Mouse (Mus musculus) lung, embryonic 16.5 days (tissue): Measurements from ENCODE around the gene Rabep2. TPM values are rescaled to one million over a fixed set of nuclear protein-coding genes. Genes with fewer than 3 reads are reported as not detected.

Experiments
- ATAC-seq: fragments of 200-750 bp; cut with Nextera tagmentation; 2 replicates; pipeline ENCODE4 v1.8.0; 2017; ENCODE audit warnings: low read depth, mild to moderate bottlenecking, moderate library complexity
- H3K27ac ChIP-seq: fragments of 300-500 bp; sonication (generic); 2 replicates; pipeline ENCODE4 v1.5.1; 2014; ENCODE audit warnings: mild to moderate bottlenecking, control low read depth, low read length
- H3K27me3 ChIP-seq: fragments of 300-500 bp; sonication (generic); 2 replicates; pipeline ENCODE4 v1.6.1; 2014; ENCODE audit warnings: low read depth, low read length, mixed read lengths; ENCODE audit not compliant: control insufficient read depth, insufficient read depth
- H3K36me3 ChIP-seq: fragments of 300-500 bp; sonication (generic); 2 replicates; pipeline ENCODE4 v1.6.1; 2014; ENCODE audit warnings: low read length; ENCODE audit not compliant: control insufficient read depth, insufficient read depth
- H3K4me1 ChIP-seq: fragments of 300-500 bp; sonication (generic); replicated peaks from 2 replicates; pipeline ENCODE4 v1.6.1; 2014; ENCODE audit warnings: low read length, mixed read lengths; ENCODE audit not compliant: control insufficient read depth, insufficient read depth
- H3K4me2 ChIP-seq: fragments of 300-500 bp; sonication (generic); 2 replicates; pipeline ENCODE4 v1.6.1; 2014; ENCODE audit warnings: low read depth, low read length, control low read depth
- H3K4me3 ChIP-seq: fragments of 300-500 bp; sonication (generic); 2 replicates; pipeline ENCODE4 v1.5.1; 2014; ENCODE audit warnings: mild to moderate bottlenecking, low read length, control low read depth
- H3K9ac ChIP-seq: fragments of 300-500 bp; sonication (generic); 2 replicates; pipeline ENCODE4 v1.6.1; 2014; ENCODE audit warnings: low read length, control low read depth
- H3K9me3 ChIP-seq: fragments of 300-500 bp; sonication (generic); 2 replicates; pipeline ENCODE4 v1.6.1; 2016; ENCODE audit warnings: low read length; ENCODE audit not compliant: control insufficient read depth
- WGBS: fragments of 180-500 bp; shearing (Covaris S2); extraction: QIAGEN DNeasy Blood & Tissue Kit; methylation state at CpG from one replicate; pipeline ENCODE4 v1.1.7; 2014; 5-methylcytosine and 5-hydroxymethylcytosine counted together
- polyA plus RNA-seq: library from polyadenylated mRNA; unstranded; fragments of >200 nt; fragmentation: Nextera tagmentation; extraction: Ambion mirVana; gene quantifications from 2 replicates; pipeline ENCODE4 v1.2.1, GENCODE M21; 2015

Gene Rabep2
- polyA plus RNA-seq, 1 experiment from 2014 or later, result 34.2 TPM

DNA sequence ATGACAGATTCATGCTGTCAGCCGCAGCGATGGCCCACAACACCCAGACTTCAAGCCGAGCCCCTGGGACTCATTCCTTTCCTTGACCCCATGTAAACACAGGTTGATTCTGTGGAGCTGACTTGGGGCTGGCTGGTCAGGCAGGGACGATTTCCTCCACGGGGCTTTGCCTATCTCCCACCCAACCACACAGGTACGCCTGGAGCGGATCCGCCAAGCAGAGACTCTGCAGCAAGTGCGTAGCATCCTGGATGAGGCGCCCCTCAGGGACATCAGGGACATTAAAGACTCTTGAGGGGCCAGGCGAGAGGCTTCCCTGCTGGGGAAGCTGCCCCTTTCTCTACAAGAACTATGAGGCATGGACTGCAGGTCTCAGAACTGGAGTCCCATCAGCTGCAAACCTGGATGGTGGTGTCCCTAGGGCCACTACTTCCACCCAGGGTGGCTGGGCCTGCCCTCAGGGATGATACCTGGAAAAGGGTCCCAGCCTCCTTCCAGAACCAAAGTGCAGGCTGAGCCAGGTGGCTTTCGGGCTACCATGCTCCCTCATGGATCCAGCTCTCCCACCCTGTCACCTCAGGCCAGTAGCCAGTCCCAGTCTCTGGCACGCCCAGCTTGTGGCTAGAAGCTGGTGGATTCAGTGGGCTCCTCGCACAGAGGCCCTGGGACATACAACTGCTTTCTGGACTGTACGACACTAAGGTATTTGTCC is 16.7 kb downstream of the Rabep2 start:
- Histone ChIP-seq H3K4me3 (no peak overlapping the region), H3K4me2 (no peak overlapping the region), H3K9ac (no peak overlapping the region), H3K4me1 (no peaks in the 10 kb centered on the region), H3K9me3 (no peaks in the 10 kb centered on the region), H3K36me3 (peaks cover 18% of the 10 kb centered on the region), H3K27me3 (no peaks in the 10 kb centered on the region), H3K27ac (no peak overlapping the region)
- ATAC-seq, result no peak
- WGBS, result 92% methylated on average over 15 of the region's 15 CpGs

DNA sequence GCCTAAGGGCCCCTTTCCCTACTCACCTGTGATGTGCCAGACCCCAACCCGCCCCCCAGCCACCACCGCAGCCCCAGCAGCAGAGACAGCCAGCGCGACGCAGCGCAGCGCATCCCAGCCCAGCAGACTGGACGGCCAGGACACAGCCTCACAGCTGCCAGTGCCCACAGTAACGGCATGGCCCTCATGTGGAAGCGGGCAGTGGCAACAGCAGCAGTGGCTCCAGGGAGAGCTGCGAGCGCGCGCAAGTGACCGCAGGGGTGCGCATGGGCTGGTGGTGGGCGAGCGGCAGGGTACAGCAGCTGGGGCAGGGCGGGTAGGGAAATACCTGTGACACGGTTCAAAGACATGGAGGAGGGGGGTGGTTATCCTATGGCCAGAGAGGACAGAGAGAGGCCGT is 17.7 kb downstream of the Rabep2 start:
- H3K9ac ChIP-seq, result no peak overlapping the region
- no peak overlapping the region for H3K27ac ChIP-seq
- WGBS, result 90% methylated on average over 21 of the region's 21 CpGs
- H3K9me3 ChIP-seq, result no peaks in the 10 kb centered on the region
- no peak for ATAC-seq
- no peaks in the 10 kb centered on the region for H3K4me1 ChIP-seq
- H3K4me2 ChIP-seq, result no peak overlapping the region
- H3K36me3 ChIP-seq, result peaks cover 18% of the 10 kb centered on the region
- H3K27me3 ChIP-seq, result no peaks in the 10 kb centered on the region
- no peak overlapping the region for H3K4me3 ChIP-seq

DNA sequence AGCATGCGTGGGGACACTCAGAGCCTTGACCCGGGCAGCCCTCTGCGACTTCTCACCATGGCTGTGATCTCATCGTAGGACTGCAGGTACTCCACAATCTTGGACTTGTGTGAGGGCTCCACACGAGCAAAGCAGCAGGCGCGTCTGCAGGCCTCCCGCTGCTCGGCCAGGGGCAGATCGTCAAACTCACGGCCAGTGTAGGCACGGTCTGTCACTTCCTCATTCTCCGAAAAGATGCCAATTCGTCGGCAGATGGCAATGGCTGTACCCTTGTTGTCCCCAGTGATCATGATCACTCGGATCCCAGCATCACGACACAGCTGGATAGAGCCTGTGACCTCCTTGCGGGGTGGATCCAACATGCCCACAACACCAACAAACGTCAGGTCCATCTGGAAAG is 19.9 kb downstream of the Rabep2 start:
- H3K36me3 ChIP-seq, result peaks cover 18% of the 10 kb centered on the region
- no peak overlapping the region for H3K4me2 ChIP-seq
- H3K4me1 ChIP-seq, result no peaks in the 10 kb centered on the region
- H3K9ac ChIP-seq, result no peak overlapping the region
- H3K9me3 ChIP-seq, result no peaks in the 10 kb centered on the region
- ATAC-seq, result no peak
- H3K27ac ChIP-seq, result no peak overlapping the region
- 86% methylated on average over 19 of the region's 19 CpGs for WGBS
- H3K4me3 ChIP-seq, result no peak overlapping the region
- no peaks in the 10 kb centered on the region for H3K27me3 ChIP-seq

DNA sequence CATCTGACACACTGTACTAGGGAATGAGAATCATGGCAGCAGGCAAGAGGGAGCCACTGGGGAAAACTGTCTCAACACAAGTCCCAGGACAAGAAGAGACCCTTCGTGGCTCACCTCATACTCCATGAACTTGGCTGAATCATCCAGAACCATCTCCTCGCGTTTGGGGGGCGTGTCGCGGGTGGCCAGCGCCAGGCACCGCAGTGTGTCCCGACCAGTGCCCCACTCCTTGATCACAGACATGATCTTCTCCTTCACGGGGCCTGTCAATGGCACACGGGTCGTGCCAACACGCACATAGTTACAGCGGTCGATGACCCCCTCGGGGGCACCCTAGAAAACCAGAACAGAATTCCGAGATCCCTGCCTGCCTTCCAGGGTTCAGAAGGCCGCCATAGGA is 21.4 kb downstream of the Rabep2 start:
- 88% methylated on average over 18 of the region's 18 CpGs for WGBS
- Histone ChIP-seq H3K27me3 (no peaks in the 10 kb centered on the region), H3K9me3 (no peaks in the 10 kb centered on the region), H3K4me1 (no peaks in the 10 kb centered on the region), H3K4me3 (no peak overlapping the region), H3K4me2 (no peak overlapping the region), H3K36me3 (peaks cover 9% of the 10 kb centered on the region; the same call in 1 of the 2 replicates), H3K9ac (no peak overlapping the region), H3K27ac (no peak overlapping the region)
- no peak for ATAC-seq

DNA sequence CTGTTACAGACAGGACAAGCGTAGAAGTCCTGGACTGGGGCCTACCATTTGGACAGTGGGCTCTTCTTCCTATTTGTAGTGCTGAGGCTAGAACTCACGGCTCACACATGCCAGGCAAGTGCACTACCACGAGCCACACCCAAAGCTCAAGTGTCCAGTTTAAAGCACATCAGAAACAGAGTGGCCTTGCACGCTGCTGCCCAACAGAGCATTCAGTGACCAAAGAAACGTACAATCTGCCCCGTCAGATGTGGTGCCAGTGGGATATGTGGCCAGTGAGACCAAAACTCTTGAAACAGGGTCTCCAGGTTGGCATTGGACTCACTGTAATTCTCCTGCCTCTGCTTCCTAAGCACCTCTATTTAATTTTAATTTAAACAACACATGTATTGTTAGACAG is 22.1 kb downstream of the Rabep2 start:
- H3K27me3 ChIP-seq, result no peaks in the 10 kb centered on the region
- WGBS, result 87% methylated on average over 6 of the region's 6 CpGs
- no peak overlapping the region for H3K4me2 ChIP-seq
- no peak overlapping the region for H3K9ac ChIP-seq
- no peak for ATAC-seq
- no peak overlapping the region for H3K27ac ChIP-seq
- H3K4me1 ChIP-seq, result no peaks in the 10 kb centered on the region
- H3K4me3 ChIP-seq, result no peak overlapping the region
- no peaks in the 10 kb centered on the region for H3K9me3 ChIP-seq
- H3K36me3 ChIP-seq, result peaks cover 7% of the 10 kb centered on the region; the same call in 1 of the 2 replicates

DNA sequence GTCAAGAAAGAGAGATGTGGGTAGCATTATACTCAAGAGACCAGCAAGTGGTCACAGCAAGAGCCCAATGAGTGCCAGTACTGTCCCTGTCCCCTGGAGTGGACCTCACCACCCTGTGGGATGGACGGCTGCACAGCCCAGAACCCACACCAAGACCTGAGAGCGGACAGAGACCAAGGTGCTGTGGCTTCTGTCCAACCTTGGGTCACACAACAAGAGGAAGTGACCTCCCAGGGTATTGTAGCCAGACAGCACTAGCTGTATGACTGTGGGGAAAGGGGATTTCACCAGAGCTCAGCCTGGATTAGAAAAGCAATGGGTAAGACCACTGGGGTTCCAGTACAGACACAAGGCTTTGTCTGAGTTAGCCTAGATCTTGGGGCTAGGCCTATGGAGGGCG is 23.7 kb downstream of the Rabep2 start:
- H3K4me3 ChIP-seq, result no peak overlapping the region
- ATAC-seq, result no peak
- no peaks in the 10 kb centered on the region for H3K9me3 ChIP-seq
- H3K27ac ChIP-seq, result no peak overlapping the region
- WGBS, result 94% methylated on average over 3 of the region's 3 CpGs
- H3K4me1 ChIP-seq, result no peaks in the 10 kb centered on the region
- H3K9ac ChIP-seq, result no peak overlapping the region
- H3K36me3 ChIP-seq, result 0 out of 2 replicates have a peak, but pooled peaks cover 2% of the 10 kb centered on the region
- H3K27me3 ChIP-seq, result no peaks in the 10 kb centered on the region
- H3K4me2 ChIP-seq, result no peak overlapping the region

DNA sequence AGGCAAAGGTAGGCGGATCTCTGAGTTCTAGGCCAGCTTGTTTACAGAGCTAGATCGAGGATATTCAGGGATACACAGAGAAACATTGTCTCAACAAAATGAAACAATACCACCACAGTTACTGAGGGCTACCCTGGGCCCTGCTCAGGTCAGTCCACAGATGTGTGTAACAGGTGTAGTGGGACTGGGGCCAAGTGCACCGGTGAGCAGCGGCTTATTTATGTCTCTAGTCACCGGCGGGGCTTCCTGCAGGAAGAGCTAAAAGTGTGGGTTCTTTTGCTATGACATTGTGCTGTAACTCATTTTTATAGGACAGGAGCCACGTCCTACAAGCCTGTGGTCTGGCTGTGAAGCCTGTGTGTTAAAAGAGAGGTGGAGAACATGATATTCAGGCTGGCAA is 25.3 kb downstream of the Rabep2 start:
- H3K36me3 ChIP-seq, result no peaks in the 10 kb centered on the region
- WGBS, result 60% methylated on average over 7 of the region's 7 CpGs
- H3K27me3 ChIP-seq, result no peaks in the 10 kb centered on the region
- H3K9ac ChIP-seq, result no peak overlapping the region
- no peaks in the 10 kb centered on the region for H3K4me1 ChIP-seq
- no peak overlapping the region for H3K4me3 ChIP-seq
- ATAC-seq, result no peak
- H3K4me2 ChIP-seq, result no peak overlapping the region
- no peaks in the 10 kb centered on the region for H3K9me3 ChIP-seq
- no peak overlapping the region for H3K27ac ChIP-seq

DNA sequence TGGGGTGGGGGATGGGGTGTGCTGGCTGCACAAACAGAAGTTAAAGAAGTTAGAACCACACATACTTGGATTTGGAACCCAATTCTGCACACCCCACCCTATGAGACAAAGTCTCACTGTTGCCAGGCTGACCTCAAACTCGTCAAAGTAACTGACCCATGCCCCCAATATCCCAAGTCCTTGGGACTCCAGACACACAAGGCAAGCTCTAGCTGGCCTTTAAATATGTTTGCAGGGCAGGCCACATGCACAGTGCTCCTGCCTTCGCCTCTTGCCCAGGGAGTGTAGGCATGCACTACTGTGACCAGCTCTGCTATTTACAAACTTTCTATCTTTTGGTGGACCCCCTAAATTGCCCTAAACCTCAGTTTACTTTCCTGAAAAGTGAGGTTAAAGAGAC is 26.7 kb downstream of the Rabep2 start:
- no peak overlapping the region for H3K27ac ChIP-seq
- H3K9ac ChIP-seq, result no peak overlapping the region
- H3K4me1 ChIP-seq, result no peaks in the 10 kb centered on the region
- WGBS, result 71% methylated on average over 2 of the region's 2 CpGs
- ATAC-seq, result no peak
- H3K9me3 ChIP-seq, result no peaks in the 10 kb centered on the region
- no peak overlapping the region for H3K4me2 ChIP-seq
- H3K27me3 ChIP-seq, result no peaks in the 10 kb centered on the region
- no peak overlapping the region for H3K4me3 ChIP-seq
- no peaks in the 10 kb centered on the region for H3K36me3 ChIP-seq

DNA sequence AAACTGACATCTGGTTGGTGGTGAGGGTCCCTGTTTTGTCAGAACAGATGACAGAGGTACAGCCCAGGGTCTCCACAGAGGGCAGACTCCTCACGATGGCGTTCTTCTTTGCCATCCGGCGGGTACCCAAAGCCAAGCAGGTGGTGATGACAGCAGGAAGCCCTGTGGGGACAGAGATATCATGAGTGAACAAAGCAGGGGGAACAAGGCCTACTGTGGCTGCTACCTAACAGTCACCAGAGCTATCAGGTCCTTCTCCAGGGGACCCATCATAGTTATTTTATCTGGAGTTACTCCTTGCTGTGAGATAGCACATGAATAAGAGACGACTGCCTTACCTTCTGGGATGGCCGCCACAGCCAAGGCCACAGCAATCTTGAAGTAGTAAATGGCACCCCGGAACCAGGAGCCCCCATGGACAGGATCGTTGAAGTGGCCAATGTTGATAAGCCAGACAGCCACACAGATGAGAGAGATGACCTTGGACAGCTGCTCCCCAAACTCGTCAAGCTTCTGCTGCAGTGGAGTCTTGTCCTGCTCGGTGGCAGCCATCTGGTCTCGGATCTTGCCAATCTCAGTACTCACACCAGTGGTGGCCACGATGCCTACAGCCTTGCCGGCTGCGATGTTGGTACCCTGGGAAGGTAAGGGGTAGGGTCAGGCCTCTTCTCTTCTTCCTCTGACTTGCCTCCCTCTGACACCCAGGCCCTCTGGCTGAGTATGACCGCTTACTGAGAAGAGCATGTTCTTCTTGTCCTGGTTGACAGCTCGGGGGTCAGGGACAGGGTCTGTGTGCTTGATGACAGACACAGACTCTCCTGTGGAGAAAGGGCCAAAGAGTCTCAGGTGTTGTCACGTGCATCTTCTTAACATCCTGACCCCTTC is 28.1 kb downstream of the Rabep2 start:
- H3K4me3 ChIP-seq, result no peak overlapping the region
- no peak overlapping the region for H3K4me2 ChIP-seq
- no peaks in the 10 kb centered on the region for H3K4me1 ChIP-seq
- H3K27me3 ChIP-seq, result no peaks in the 10 kb centered on the region
- no peak overlapping the region for H3K27ac ChIP-seq
- no peak for ATAC-seq
- H3K9me3 ChIP-seq, result no peaks in the 10 kb centered on the region
- no peak overlapping the region for H3K9ac ChIP-seq
- 82% methylated on average over 17 of the region's 17 CpGs for WGBS
- no peaks in the 10 kb centered on the region for H3K36me3 ChIP-seq
